Mouse (Mus musculus): ENCODE data around the gene Rptor.

GRCm38 (mm10) chr11:119907711-119908110, 305.0 kb downstream of the Rptor start:
- TF ChIP-seq POLR2AphosphoS2 (IDR thresholded peaks at IDR 0.05; ENCODE audit: low read length): no peak
- no peak for TF ChIP-seq MAX (IDR thresholded peaks at IDR 0.05; ENCODE audit: low read length)
- TF ChIP-seq EP300 (IDR thresholded peaks at IDR 0.05; ENCODE audit: low read depth in 1 of 2, low read length in 2 of 2): no peak
- no peak for TF ChIP-seq ETS1 (IDR thresholded peaks at IDR 0.05; ENCODE audit: low read depth, low read length)
- TF ChIP-seq CTCF (IDR thresholded peaks at IDR 0.05 in 2 of 3, conservative IDR thresholded peaks at IDR 0.05 in 1 of 3; ENCODE audit: control insufficient read depth in 1 of 3, insufficient read depth in 1 of 3, low read depth in 2 of 3, low read length in 3 of 3, poor library complexity in 1 of 3, severe bottlenecking in 1 of 3): no peak
- no peak for TF ChIP-seq MYC (IDR thresholded peaks at IDR 0.05; ENCODE audit: low read depth, low read length)
- no peak for TF ChIP-seq ZMIZ1 (IDR thresholded peaks at IDR 0.05; ENCODE audit: low read depth, low read length)
- TF ChIP-seq RCOR1 (IDR thresholded peaks at IDR 0.05; ENCODE audit: low read depth, low read length): no peak
- no peak for TF ChIP-seq MAZ (IDR thresholded peaks at IDR 0.05; ENCODE audit: low read depth, low read length)

Data from MEL (cell line).